Mouse (Mus musculus) lung, postnatal 0 days (tissue): ENCODE data around the gene Fnbp4.

Experiments used
- CTCF ChIP-seq: IDR thresholded peaks from 2 replicates; pipeline ENCODE4 v1.5.1; 2016; ENCODE audit warnings: antibody characterized with exemption, mild to moderate bottlenecking
- EP300 ChIP-seq: IDR thresholded peaks from 2 replicates; pipeline ENCODE4 v1.6.1; 2016; ENCODE audit warnings: antibody characterized with exemption, mild to moderate bottlenecking, control low read depth

GRCm38 (mm10) chr2:90749676-90750459 lies 4.7 kb downstream of the Fnbp4 start:
- TF ChIP-seq CTCF (no peak), EP300 (no peak)
